Mouse (Mus musculus) G1E (cell line): ENCODE results near the gene Ror2. TPM values are rescaled to one million over a fixed set of nuclear protein-coding genes. Genes with fewer than 3 reads are reported as not detected.

ENCODE experiments used
- ATAC-seq: 2 replicates; pipeline ENCODE4 v1.8.0; 2016; ENCODE audit warnings: mild to moderate bottlenecking; ENCODE audit not compliant: insufficient number of reproducible peaks, poor library complexity, low FRiP score, severe bottlenecking; ENCODE audit errors: extremely low read depth
- DNase-seq: peaks from one replicate; pipeline ENCODE4 v3.0.0; 2012; ENCODE audit warnings: low spot score
- H3K27me3 ChIP-seq: 2 replicates; pipeline ENCODE4 v1.6.1; 2012; ENCODE audit warnings: mild to moderate bottlenecking, low read length, inconsistent platforms; ENCODE audit not compliant: insufficient read depth
- H3K36me3 ChIP-seq: replicated peaks from 2 replicates; pipeline ENCODE3; 2012; ENCODE audit warnings: mild to moderate bottlenecking, inconsistent platforms
- H3K4me1 ChIP-seq: 2 replicates; pipeline ENCODE4 v1.6.1; 2012; ENCODE audit warnings: low read depth, low read length, inconsistent platforms, mixed read lengths; ENCODE audit not compliant: insufficient read depth
- H3K4me3 ChIP-seq: 2 replicates; pipeline ENCODE4 v1.5.1; 2012; ENCODE audit warnings: low read depth, mild to moderate bottlenecking, inconsistent platforms, low read length, moderate library complexity, mixed read lengths
- H3K9me3 ChIP-seq: replicated peaks from 2 replicates; pipeline ENCODE4 v1.6.1; 2012; ENCODE audit warnings: inconsistent platforms
- CTCF ChIP-seq: IDR thresholded peaks from 2 replicates; pipeline ENCODE4 v1.5.1; 2012; ENCODE audit warnings: low read depth, low read length, inconsistent platforms, mixed read lengths
- GATA1 ChIP-seq: IDR thresholded peaks from 2 replicates; pipeline ENCODE4 v1.6.1; 2012; ENCODE audit warnings: borderline replicate concordance, low read length, inconsistent platforms, mixed read lengths
- GATA2 ChIP-seq: IDR thresholded peaks from 2 replicates; pipeline ENCODE4 v1.6.1; 2012; ENCODE audit warnings: low read depth, low read length, inconsistent platforms, borderline replicate concordance
- POLR2AphosphoS5 ChIP-seq: IDR thresholded peaks from 2 replicates; pipeline ENCODE4 v1.6.1; 2012; ENCODE audit warnings: low read depth, low read length, inconsistent platforms; ENCODE audit not compliant: insufficient replicate concordance
- TAL1 ChIP-seq: conservative IDR thresholded peaks from 2 replicates; pipeline ENCODE4 v1.6.1; 2012; ENCODE audit warnings: low read depth, low read length, inconsistent platforms, mixed read lengths
- polyA plus RNA-seq: library from polyadenylated mRNA; stranded (reverse); fragments of >175 nt; gene quantifications from 2 replicates; pipeline ENCODE4 v1.2.3, GENCODE M21; 2012
- total RNA-seq, 2 experiments: library from RNA; stranded (forward) in 1 of 2; stranded (reverse) in 1 of 2; fragments of 200-1000 nt in 1 of 2; fragments of >200 nt in 1 of 2; fragmentation: Nextera tagmentation in 1 of 2; gene quantifications; 2 replicates each; pipeline ENCODE4 v1.2.3; 2014 to 2017

Ror2 gene
- total and polyA plus RNA-seq, 3 experiments = not detected

DNA sequence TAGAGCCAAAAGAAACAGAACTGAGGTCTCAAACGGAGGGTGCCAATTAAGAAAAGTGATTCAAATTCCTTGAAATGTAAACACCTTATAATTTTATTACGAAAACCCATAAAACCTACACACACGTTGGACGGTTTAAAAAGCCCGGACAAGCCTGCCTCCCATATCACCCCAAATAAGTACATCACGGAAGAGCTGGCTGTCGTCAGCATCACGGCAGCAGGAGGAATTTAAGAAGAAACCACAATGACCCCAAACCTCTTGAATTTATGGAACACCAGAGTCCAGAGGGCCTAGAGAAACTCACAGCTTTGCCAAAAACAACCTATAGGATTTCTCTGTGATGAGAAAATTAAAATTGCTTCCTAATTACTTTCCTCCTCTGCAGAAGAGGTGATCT is 27.0 kb downstream of the Ror2 start:
- DNase-seq = no peak
- Histone ChIP-seq H3K36me3 (no peaks in the 10 kb centered on the region), H3K9me3 (peaks cover 72% of the 10 kb centered on the region), H3K4me1 (no peaks in the 10 kb centered on the region), H3K27me3 (no peaks in the 10 kb centered on the region), H3K4me3 (no peak overlapping the region)
- TF ChIP-seq CTCF (no peak), GATA1 (no peak)
- ATAC-seq = no peak

DNA sequence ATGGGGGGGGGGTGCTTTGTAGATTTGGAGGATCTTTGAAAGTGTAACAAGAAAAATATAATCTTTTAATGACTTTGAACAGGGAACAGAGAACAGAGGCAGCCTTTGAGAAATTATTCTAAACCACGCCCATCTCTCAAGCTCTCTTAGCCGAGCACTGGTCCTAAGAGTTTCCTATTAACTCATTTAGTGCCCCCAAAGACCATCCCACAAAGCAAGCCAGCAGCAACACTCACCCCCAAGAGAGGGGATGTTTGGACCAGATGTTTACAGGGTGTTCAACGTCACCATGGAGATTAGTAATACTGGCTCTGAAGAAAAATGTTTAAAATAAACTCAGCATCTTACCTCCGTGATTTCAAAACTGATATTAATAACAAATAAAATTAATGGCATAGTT is 27.4 kb downstream of the Ror2 start:
- TF ChIP-seq POLR2AphosphoS5 (no peak), GATA2 (no peak), TAL1 (no peak), CTCF (no peak), GATA1 (no peak)
- peaks cover 69% of the 10 kb centered on the region for H3K9me3 ChIP-seq
- H3K36me3 ChIP-seq = no peaks in the 10 kb centered on the region
- no peaks in the 10 kb centered on the region for H3K4me1 ChIP-seq
- DNase-seq (no peak), ATAC-seq (no peak)
- no peak overlapping the region for H3K4me3 ChIP-seq
- H3K27me3 ChIP-seq = no peaks in the 10 kb centered on the region

DNA sequence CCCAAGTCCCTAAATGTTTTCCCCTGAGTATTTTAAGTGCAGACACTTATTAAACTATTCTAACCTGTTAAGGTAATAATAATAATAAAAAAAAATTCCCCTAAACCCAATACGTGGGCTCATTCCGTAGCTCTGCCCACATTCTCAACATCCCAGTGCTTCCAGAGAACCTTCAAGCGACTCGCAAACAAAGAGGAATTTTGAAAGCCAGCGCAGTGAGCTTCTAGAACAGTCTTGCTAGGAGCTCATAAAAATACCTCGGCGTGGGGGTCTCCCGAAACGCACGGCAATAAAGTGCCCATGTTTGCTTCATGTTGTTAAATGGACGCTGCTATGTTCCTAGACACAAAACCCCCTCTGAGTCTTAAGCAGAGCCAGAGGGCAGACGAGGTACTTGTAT is 32.7 kb downstream of the Ror2 start:
- no peaks in the 10 kb centered on the region for H3K4me1 ChIP-seq
- peaks cover 63% of the 10 kb centered on the region for H3K9me3 ChIP-seq
- ATAC-seq = no peak
- no peaks in the 10 kb centered on the region for H3K27me3 ChIP-seq
- TF ChIP-seq GATA2 (no peak), CTCF (no peak), TAL1 (no peak)
- no peak overlapping the region for H3K4me3 ChIP-seq
- no peaks in the 10 kb centered on the region for H3K36me3 ChIP-seq
- DNase-seq = no peak

DNA sequence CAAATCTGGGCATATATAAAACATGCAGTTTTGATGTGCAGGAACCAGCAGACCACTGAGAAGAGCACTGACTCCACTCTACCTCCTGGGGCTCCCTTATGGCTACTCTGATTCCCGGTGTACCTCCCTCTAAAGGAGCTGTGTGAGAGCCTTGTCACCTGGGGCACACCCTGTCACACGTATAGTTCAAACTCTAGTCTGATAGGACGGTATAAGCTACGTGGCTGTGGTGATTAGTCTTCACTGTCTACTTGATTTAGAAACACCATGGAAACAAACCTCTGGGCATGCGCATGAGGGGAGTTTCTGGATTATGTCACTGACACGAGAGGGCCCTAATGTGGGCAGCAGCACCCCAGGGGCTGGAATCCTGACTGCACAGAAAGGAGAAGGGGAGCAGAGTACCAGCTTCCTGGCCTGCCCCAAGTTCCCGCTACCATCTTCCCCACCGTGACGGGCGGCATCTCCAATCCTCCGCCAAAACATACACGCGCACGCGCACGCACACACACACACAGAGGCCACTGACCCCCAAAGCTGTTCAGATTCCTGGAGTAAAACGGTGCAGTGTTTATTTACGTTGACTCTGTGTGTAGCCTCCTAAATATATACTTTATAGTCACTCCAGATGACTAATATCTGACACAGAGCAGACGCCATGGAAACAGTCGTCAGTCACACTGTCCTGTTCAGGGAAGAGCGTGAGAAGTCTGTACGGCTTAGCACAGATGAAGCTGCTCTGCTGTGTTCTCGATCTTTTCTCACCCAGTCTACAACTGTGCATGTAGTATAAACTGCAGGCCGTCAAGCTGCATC is 37.1 kb downstream of the Ror2 start:
- H3K4me3 ChIP-seq = no peak overlapping the region
- TF ChIP-seq CTCF = no peak
- no peak for TF ChIP-seq POLR2AphosphoS5
- no peak for TF ChIP-seq GATA2
- TF ChIP-seq TAL1 = no peak
- no peak for TF ChIP-seq GATA1
- ATAC-seq (no peak), DNase-seq (no peak)
- no peaks in the 10 kb centered on the region for H3K36me3 ChIP-seq
- H3K4me1 ChIP-seq = no peaks in the 10 kb centered on the region
- no peaks in the 10 kb centered on the region for H3K27me3 ChIP-seq
- peaks cover 69% of the 10 kb centered on the region for H3K9me3 ChIP-seq

DNA sequence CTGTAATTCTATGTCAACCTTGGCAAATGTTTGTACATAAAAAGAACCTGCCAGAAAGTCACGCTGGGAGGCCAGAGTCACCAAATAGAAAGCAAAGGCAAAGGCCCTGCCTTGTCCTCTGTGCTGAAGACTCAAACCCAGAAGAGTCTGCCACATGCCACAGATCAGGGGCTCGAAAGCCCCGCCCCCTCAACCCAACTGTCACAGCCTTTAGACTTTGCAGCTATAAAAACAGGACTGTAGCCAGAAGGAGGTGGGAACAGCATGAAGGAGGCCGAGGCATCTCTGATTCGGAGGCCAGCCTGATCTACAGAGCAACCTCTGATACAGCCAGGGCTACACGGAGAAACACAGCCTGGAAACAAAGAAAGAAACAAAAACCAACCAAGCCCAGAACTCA is 37.8 kb downstream of the Ror2 start:
- DNase-seq (no peak), ATAC-seq (no peak)
- H3K4me1 ChIP-seq = no peaks in the 10 kb centered on the region
- no peaks in the 10 kb centered on the region for H3K36me3 ChIP-seq
- peaks cover 74% of the 10 kb centered on the region for H3K9me3 ChIP-seq
- H3K4me3 ChIP-seq = no peak overlapping the region
- H3K27me3 ChIP-seq = no peaks in the 10 kb centered on the region
- TF ChIP-seq TAL1 = no peak
- TF ChIP-seq GATA1 = no peak
- no peak for TF ChIP-seq POLR2AphosphoS5
- TF ChIP-seq GATA2 = no peak
- no peak for TF ChIP-seq CTCF

DNA sequence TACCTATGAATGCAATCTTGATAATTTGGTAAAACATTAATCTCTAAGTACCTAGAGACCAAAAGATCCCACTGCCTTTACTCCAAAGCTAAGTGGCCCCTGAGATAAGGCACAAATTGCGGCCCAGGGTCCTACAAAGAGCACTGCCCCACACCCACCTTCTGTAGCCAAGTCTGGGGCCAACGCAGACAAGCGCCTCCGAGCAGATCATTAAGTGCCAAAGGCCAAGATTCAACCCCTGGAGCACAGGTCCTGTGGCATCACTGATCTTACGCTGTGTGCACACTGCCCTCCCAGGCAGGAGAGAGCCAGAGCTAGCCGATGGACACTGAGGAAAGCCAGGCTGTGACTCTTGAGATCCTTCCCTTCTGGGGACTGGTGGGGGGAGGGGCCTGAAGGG is 38.7 kb downstream of the Ror2 start:
- DNase-seq = no peak
- Histone ChIP-seq H3K27me3 (no peaks in the 10 kb centered on the region), H3K36me3 (no peaks in the 10 kb centered on the region), H3K4me1 (no peaks in the 10 kb centered on the region), H3K4me3 (no peak overlapping the region), H3K9me3 (peaks cover 72% of the 10 kb centered on the region)
- no peak for TF ChIP-seq GATA1
- no peak for TF ChIP-seq POLR2AphosphoS5
- no peak for TF ChIP-seq GATA2
- no peak for TF ChIP-seq CTCF
- no peak for TF ChIP-seq TAL1
- ATAC-seq = no peak

DNA sequence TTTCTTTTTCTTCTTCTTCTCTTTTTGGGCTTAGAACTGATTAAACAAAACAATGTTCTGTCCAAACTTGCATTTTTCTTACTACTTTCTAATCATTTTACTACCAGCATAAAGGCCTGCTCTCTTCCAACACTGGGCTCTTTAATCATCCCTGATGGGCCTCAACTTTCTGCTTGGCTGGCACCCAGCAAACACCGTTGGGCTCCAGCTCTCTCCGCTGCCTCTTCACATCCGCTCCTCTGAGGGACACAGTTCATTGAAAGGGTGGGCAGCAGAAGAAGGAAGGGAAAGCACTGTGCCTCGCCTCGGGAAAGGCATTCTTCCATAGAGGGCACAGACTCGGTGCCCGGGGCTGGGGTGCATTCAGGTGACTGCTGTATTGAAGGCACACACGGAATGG is 41.8 kb downstream of the Ror2 start:
- Histone ChIP-seq H3K4me1 (no peaks in the 10 kb centered on the region), H3K9me3 (peaks cover 69% of the 10 kb centered on the region), H3K4me3 (no peak overlapping the region), H3K27me3 (no peaks in the 10 kb centered on the region), H3K36me3 (no peaks in the 10 kb centered on the region)
- DNase-seq (no peak), ATAC-seq (no peak)
- no peak for TF ChIP-seq GATA1
- no peak for TF ChIP-seq POLR2AphosphoS5
- TF ChIP-seq GATA2 = no peak
- no peak for TF ChIP-seq CTCF
- no peak for TF ChIP-seq TAL1
